Mouse (Mus musculus): Measurements from ENCODE around the gene Slc39a11.

- TF ChIP-seq POLR2A (IDR thresholded peaks at IDR 0.05; ENCODE audit: borderline replicate concordance, control insufficient read depth, low read depth, low read length) (no peak), CTCF (IDR thresholded peaks at IDR 0.05; ENCODE audit: control insufficient read depth, insufficient read depth, low read length) (no peak)
Observed at GRCm38 (mm10) chr11:113634699-113635121, 15.2 kb downstream of the Slc39a11 start.
